Mouse (Mus musculus) liver, adult (tissue): ENCODE data around the gene Cfap74.

Source experiments
- GATA4 ChIP-seq: IDR thresholded peaks from 2 replicates; pipeline ENCODE4 v1.6.1; 2014; ENCODE audit warnings: mild to moderate bottlenecking, low read length; ENCODE audit not compliant: insufficient replicate concordance

The Cfap74 gene

GRCm38 (mm10) chr4:155505067-155505466 is 96.1 kb downstream of the Cfap74 start:
- TF ChIP-seq GATA4: no peak

- no peak for TF ChIP-seq GATA4
Measured at GRCm38 (mm10) chr4:155505671-155506295, 96.8 kb downstream of the Cfap74 start.

GRCm38 (mm10) chr4:155508614-155509013 is 99.6 kb downstream of the Cfap74 start:
- no peak for TF ChIP-seq GATA4

- no peak for TF ChIP-seq GATA4
Measured at GRCm38 (mm10) chr4:155510981-155511380, 102.0 kb downstream of the Cfap74 start.

- TF ChIP-seq GATA4: no peak
Measured at GRCm38 (mm10) chr4:155514810-155515209, 105.8 kb downstream of the Cfap74 start.
